Mouse (Mus musculus) CH12.LX (cell line): ENCODE measurements around the gene Gm5460. TPM values are rescaled to one million over a fixed set of nuclear protein-coding genes. Genes with fewer than 3 reads are reported as not detected.

ENCODE experiments used
- DNase-seq: peaks from one replicate; pipeline ENCODE4 v3.0.0-alpha.2; 2013; ENCODE audit errors: extremely low read depth
- H3K27ac ChIP-seq: 2 replicates; pipeline ENCODE4 v1.5.1; 2012; ENCODE audit warnings: low read depth, mild to moderate bottlenecking, control low read depth, moderate library complexity; ENCODE audit not compliant: insufficient read depth
- H3K27me3 ChIP-seq: replicated peaks from 2 replicates; pipeline ENCODE3; 2012; ENCODE audit warnings: inconsistent platforms
- H3K36me3 ChIP-seq, 2 experiments: replicated peaks in 1 of 2; 2 replicates each; pipeline versions ENCODE3 to v1.6.1; 2012; ENCODE audit warnings: inconsistent platforms in 1 of 2, low read length in 1 of 2, mild to moderate bottlenecking in 1 of 2, mixed read lengths in 1 of 2, moderate library complexity in 1 of 2; ENCODE audit not compliant: control insufficient read depth in 1 of 2, insufficient read depth in 1 of 2
- H3K4me1 ChIP-seq, 2 experiments: 2 replicates each; pipeline ENCODE4 v1.6.1; 2012; ENCODE audit warnings: inconsistent platforms in 1 of 2, moderate library complexity in 1 of 2; ENCODE audit not compliant: insufficient read depth in 2 of 2, control insufficient read depth in 1 of 2
- H3K4me2 ChIP-seq: 2 replicates; pipeline ENCODE4 v1.6.1; 2012; ENCODE audit warnings: low read depth, mild to moderate bottlenecking, control low read depth; ENCODE audit not compliant: poor library complexity, insufficient read depth, severe bottlenecking
- H3K4me3 ChIP-seq, 3 experiments: fragments of 150-350 bp in 1 of 3; sonication (generic) in 1 of 3; replicated peaks in 1 of 3; 2 replicates each; pipeline versions ENCODE3 to v1.5.1; 2011 to 2012; ENCODE audit warnings: low read depth in 2 of 3, low read length in 2 of 3, mild to moderate bottlenecking in 2 of 3, moderate library complexity in 2 of 3, control low read depth in 1 of 3, improper control_type of control experiment in 1 of 3, inconsistent platforms in 1 of 3, mixed read lengths in 1 of 3; ENCODE audit not compliant: poor library complexity in 1 of 3
- H3K79me2 ChIP-seq: replicated peaks from 2 replicates; pipeline ENCODE4 v1.6.1; 2012; ENCODE audit warnings: mild to moderate bottlenecking, moderate library complexity; ENCODE audit not compliant: control insufficient read depth, poor library complexity, insufficient read depth, severe bottlenecking; ENCODE audit errors: extremely low read depth
- H3K9ac ChIP-seq: 2 replicates; pipeline ENCODE4 v1.6.1; 2012; ENCODE audit warnings: low read depth, mild to moderate bottlenecking, control low read depth, moderate library complexity; ENCODE audit not compliant: insufficient read depth
- H3K9me3 ChIP-seq: replicated peaks from 2 replicates; pipeline ENCODE3; 2012; ENCODE audit warnings: low read length, inconsistent platforms, mixed read lengths
- BHLHE40 ChIP-seq: IDR thresholded peaks from 2 replicates; pipeline ENCODE4 v1.6.1; 2011; ENCODE audit warnings: mild to moderate bottlenecking, low read depth, low read length, improper control_type of control experiment
- CHD2 ChIP-seq: IDR thresholded peaks from 2 replicates; pipeline ENCODE4 v1.6.1; 2011; ENCODE audit warnings: low read length, improper control_type of control experiment
- ELF1 ChIP-seq: IDR thresholded peaks from 2 replicates; pipeline ENCODE4 v1.6.1; 2014; ENCODE audit warnings: low read depth, mild to moderate bottlenecking, inconsistent platforms, low read length, improper control_type of control experiment
- EP300 ChIP-seq: IDR thresholded peaks from 2 replicates; pipeline ENCODE4 v1.6.1; 2011; ENCODE audit warnings: low read length, improper control_type of control experiment
- ETS1 ChIP-seq: conservative IDR thresholded peaks from 2 replicates; pipeline ENCODE4 v1.6.1; 2012; ENCODE audit warnings: low read depth, mild to moderate bottlenecking, inconsistent platforms, low read length, improper control_type of control experiment, moderate library complexity
- GABPA ChIP-seq: IDR thresholded peaks from 2 replicates; pipeline ENCODE4 v1.6.1; 2012; ENCODE audit warnings: low read depth, low read length, improper control_type of control experiment, inconsistent platforms; ENCODE audit not compliant: insufficient replicate concordance
- HCFC1 ChIP-seq: IDR thresholded peaks from 2 replicates; pipeline ENCODE4 v1.6.1; 2012; ENCODE audit warnings: low read depth, mild to moderate bottlenecking, inconsistent platforms, low read length, improper control_type of control experiment
- IRF4 ChIP-seq: IDR thresholded peaks from 2 replicates; pipeline ENCODE4 v1.6.1; 2014; ENCODE audit warnings: low read depth, mild to moderate bottlenecking, inconsistent platforms, low read length, improper control_type of control experiment
- JUND ChIP-seq: conservative IDR thresholded peaks from 2 replicates; pipeline ENCODE4 v1.6.1; 2011; ENCODE audit warnings: low read depth, low read length, improper control_type of control experiment
- KAT2A ChIP-seq: IDR thresholded peaks from 2 replicates; pipeline ENCODE4 v1.6.1; 2012; ENCODE audit warnings: low read length, improper control_type of control experiment, inconsistent platforms; ENCODE audit not compliant: insufficient replicate concordance
- MAZ ChIP-seq: IDR thresholded peaks from 2 replicates; pipeline ENCODE4 v1.6.1; 2012; ENCODE audit warnings: low read depth, mild to moderate bottlenecking, inconsistent platforms, low read length, improper control_type of control experiment, moderate library complexity
- MEF2A ChIP-seq: IDR thresholded peaks from 2 replicates; pipeline ENCODE4 v1.6.1; 2014; ENCODE audit warnings: low read depth, mild to moderate bottlenecking, inconsistent platforms, low read length, improper control_type of control experiment, borderline replicate concordance
- NELFE ChIP-seq: IDR thresholded peaks from 2 replicates; pipeline ENCODE4 v1.6.1; 2011; ENCODE audit warnings: low read depth, low read length, improper control_type of control experiment
- NRF1 ChIP-seq: IDR thresholded peaks from 2 replicates; pipeline ENCODE4 v1.6.1; 2014; ENCODE audit warnings: low read depth, mild to moderate bottlenecking, inconsistent platforms, low read length, improper control_type of control experiment, moderate library complexity
- POLR2AphosphoS2 ChIP-seq: IDR thresholded peaks from 2 replicates; pipeline ENCODE4 v1.6.1; 2011; ENCODE audit warnings: low read depth, low read length, improper control_type of control experiment
- RAD21 ChIP-seq: IDR thresholded peaks from 2 replicates; pipeline ENCODE4 v1.6.1; 2011; ENCODE audit warnings: low read depth, mild to moderate bottlenecking, low read length, improper control_type of control experiment, moderate library complexity
- RCOR1 ChIP-seq: conservative IDR thresholded peaks from 2 replicates; pipeline ENCODE4 v1.6.1; 2012; ENCODE audit warnings: low read depth, mild to moderate bottlenecking, inconsistent platforms, low read length, improper control_type of control experiment
- SIN3A ChIP-seq: IDR thresholded peaks from 2 replicates; pipeline ENCODE4 v1.6.1; 2012; ENCODE audit warnings: low read length, improper control_type of control experiment, inconsistent platforms
- TBP ChIP-seq: conservative IDR thresholded peaks from 2 replicates; pipeline ENCODE4 v1.6.1; 2011; ENCODE audit warnings: low read depth, low read length, improper control_type of control experiment
- USF1 ChIP-seq: IDR thresholded peaks from 2 replicates; pipeline ENCODE4 v1.6.1; 2014; ENCODE audit warnings: low read depth, mild to moderate bottlenecking, inconsistent platforms, low read length, improper control_type of control experiment
- ZC3H11A ChIP-seq: IDR thresholded peaks from 2 replicates; pipeline ENCODE4 v1.6.1; 2012; ENCODE audit warnings: low read depth, mild to moderate bottlenecking, inconsistent platforms, low read length, improper control_type of control experiment
- ZKSCAN1 ChIP-seq: IDR thresholded peaks from 2 replicates; pipeline ENCODE4 v1.6.1; 2012; ENCODE audit warnings: low read depth, inconsistent platforms, low read length, improper control_type of control experiment, borderline replicate concordance
- dilution Hi-C: fragments of 300-500 bp; cut with MboI; formaldehyde crosslinking; loops from 2 replicates; pipeline ENCODE4 v1.14.3; 2020; ENCODE audit warnings: low sequenced_read_pairs; ENCODE audit not compliant: extremely low pct_unique_long_range_greater_than_20kb, extremely low pct_ligation_motif_present
- in situ Hi-C: fragments of 300-500 bp; cut with MboI; formaldehyde crosslinking; loops from 3 replicates; pipeline ENCODE4 v1.14.3; 2019; ENCODE audit warnings: low sequenced_read_pairs, low pct_ligation_motif_present, low pct_unique_long_range_greater_than_20kb, mixed read lengths
- polyA plus RNA-seq: library from polyadenylated mRNA; unstranded; fragments of >175 nt; gene quantifications from 2 replicates; pipeline ENCODE4 v1.2.1, GENCODE M21; 2012; ENCODE audit warnings: low read depth; ENCODE audit not compliant: insufficient read length
- total RNA-seq, 2 experiments: library from RNA; depleted of rRNA; stranded (reverse); fragments of 300-350 nt in 1 of 2; fragments of >200 nt in 1 of 2; gene quantifications; 2 replicates each; pipeline ENCODE4 v1.2.3; 2012 to 2014

Gene Gm5460
- total and polyA plus RNA-seq, 3 experiments: not detected

DNA sequence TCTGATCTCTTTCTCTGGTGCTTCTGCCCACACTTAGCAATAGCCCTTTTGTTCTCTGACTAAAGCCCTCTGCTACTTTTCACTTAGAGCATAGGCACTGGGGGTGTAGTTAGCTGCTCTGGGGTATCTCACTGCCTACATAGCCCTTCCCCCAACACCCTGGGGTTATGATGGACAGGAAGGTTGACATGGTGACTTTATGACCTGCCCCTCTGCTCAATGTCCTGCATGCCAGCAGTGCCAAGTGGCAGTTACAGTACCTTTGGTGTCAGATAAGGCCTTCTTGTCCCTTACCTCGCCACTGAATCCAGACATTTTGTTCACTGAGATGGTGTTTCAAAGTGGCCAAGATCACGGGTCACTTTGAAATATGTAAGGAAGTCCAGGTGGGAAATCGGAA lies 1.5 kb upstream of the Gm5460 start, which contains the start of gene Gm30083:
Gm30083 (minus strand) TSS at position 120 of the 400 bp plus-strand sequence.
- H3K27ac ChIP-seq: no peak within 1 kb of the TSS
- no peak for DNase-seq
- TF ChIP-seq EP300 (no peak), JUND (no peak), RCOR1 (no peak), TBP (no peak), USF1 (no peak), MAZ (no peak), POLR2AphosphoS2 (no peak)
- dilution Hi-C loops (no loop called here), in situ Hi-C loops (no loop called here)
- H3K4me1 ChIP-seq: peaks cover 0 to 5% of the 10 kb centered on the region in 2 experiments; a peak in 1 of 4 replicates
- H3K4me3 ChIP-seq: no peak within 1 kb of the TSS
- H3K4me2 ChIP-seq: no peak within 1 kb of the TSS
- H3K27me3 ChIP-seq: no peaks in the 10 kb centered on the region
- H3K79me2 ChIP-seq: no peaks in the 10 kb centered on the region
- H3K9ac ChIP-seq: no peak within 1 kb of the TSS
- H3K9me3 ChIP-seq: no peaks in the 10 kb centered on the region
- H3K36me3 ChIP-seq: no peaks in the 10 kb centered on the region

DNA sequence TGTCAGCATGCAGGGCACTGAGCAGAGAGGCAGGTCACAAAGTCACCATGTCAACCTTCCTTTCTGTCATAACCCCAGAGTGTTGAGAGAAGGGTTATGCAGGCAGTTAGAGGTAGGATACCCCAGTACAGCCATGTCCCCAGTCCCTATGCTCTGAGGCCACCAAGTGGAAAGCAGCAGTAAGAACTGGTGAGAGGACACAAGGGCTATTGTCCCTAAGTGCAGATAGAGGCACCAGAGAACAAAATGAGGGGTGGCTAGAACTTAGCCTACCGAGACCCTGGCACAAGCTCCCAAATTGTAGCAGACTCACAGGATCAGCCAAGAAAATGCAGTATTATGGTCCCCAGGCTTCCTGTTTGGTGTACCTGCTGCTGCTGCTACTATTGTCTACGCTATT lies 380 bp downstream of the Gm5460 start:
- no peak overlapping the region for H3K27ac ChIP-seq
- no peak overlapping the region for H3K4me3 ChIP-seq
- H3K4me2 ChIP-seq: no peak overlapping the region
- no peak overlapping the region for H3K9ac ChIP-seq
- no peaks in the 10 kb centered on the region for H3K27me3 ChIP-seq
- TF ChIP-seq IRF4 (no peak), ETS1 (no peak), MEF2A (no peak), ZC3H11A (no peak), NRF1 (no peak), TBP (no peak), SIN3A (no peak), KAT2A (no peak), CHD2 (no peak), GABPA (no peak), BHLHE40 (no peak), HCFC1 (no peak), ZKSCAN1 (no peak), POLR2AphosphoS2 (no peak), JUND (no peak), EP300 (no peak), ELF1 (no peak), RAD21 (no peak), NELFE (no peak)
- in situ Hi-C loops (no loop called here), dilution Hi-C loops (no loop called here)
- no peaks in the 10 kb centered on the region for H3K36me3 ChIP-seq
- no peak for DNase-seq
- H3K9me3 ChIP-seq: no peaks in the 10 kb centered on the region
- peaks cover 0 to 5% of the 10 kb centered on the region in 2 experiments; a peak in 1 of 4 replicates for H3K4me1 ChIP-seq
- H3K79me2 ChIP-seq: no peaks in the 10 kb centered on the region
